Mouse (Mus musculus) liver, embryonic 15.5 days (tissue): ENCODE data around the gene Hist1h1d. TPM values are rescaled to one million over a fixed set of nuclear protein-coding genes. Genes with fewer than 3 reads are reported as not detected.
"Not testable (repeated sequence)": the region's sequence is repeated elsewhere in the genome, so short reads cannot be mapped to it uniquely, and the experiment has no call there.

ENCODE experiments used
- ATAC-seq: fragments of 200-750 bp; cut with Nextera tagmentation; 2 replicates; pipeline ENCODE4 v1.8.0; 2017; ENCODE audit warnings: moderate number of reproducible peaks, mild to moderate bottlenecking, moderate library complexity; ENCODE audit not compliant: insufficient read depth
- H3K27ac ChIP-seq: fragments of 300-500 bp; sonication (generic); replicated peaks from 2 replicates; pipeline ENCODE4 v1.5.1; 2015; ENCODE audit warnings: mild to moderate bottlenecking, inconsistent platforms
- H3K27me3 ChIP-seq: fragments of 300-500 bp; sonication (generic); 2 replicates; pipeline ENCODE4 v1.6.1; 2015; ENCODE audit warnings: mild to moderate bottlenecking, inconsistent platforms
- H3K36me3 ChIP-seq: fragments of 300-500 bp; sonication (generic); replicated peaks from 2 replicates; pipeline ENCODE4 v1.6.1; 2015; ENCODE audit warnings: moderate library complexity, mild to moderate bottlenecking, inconsistent platforms
- H3K4me1 ChIP-seq: fragments of 300-500 bp; sonication (generic); replicated peaks from 2 replicates; pipeline ENCODE4 v1.6.1; 2015; ENCODE audit warnings: inconsistent platforms
- H3K4me2 ChIP-seq: fragments of 300-500 bp; sonication (generic); 2 replicates; pipeline ENCODE4 v1.6.1; 2015; ENCODE audit warnings: moderate library complexity, mild to moderate bottlenecking, inconsistent platforms
- H3K4me3 ChIP-seq: fragments of 300-500 bp; sonication (generic); replicated peaks from 2 replicates; pipeline ENCODE4 v1.5.1; 2015; ENCODE audit warnings: mild to moderate bottlenecking, inconsistent platforms
- H3K9ac ChIP-seq: fragments of 300-500 bp; sonication (generic); 2 replicates; pipeline ENCODE4 v1.6.1; 2015; ENCODE audit warnings: moderate library complexity, mild to moderate bottlenecking, inconsistent platforms
- H3K9me3 ChIP-seq: fragments of 300-500 bp; sonication (generic); replicated peaks from 2 replicates; pipeline ENCODE4 v1.6.1; 2016; ENCODE audit warnings: inconsistent platforms
- WGBS: fragments of 180-500 bp; shearing (Covaris S2); methylation state at CpG from one replicate; pipeline ENCODE4 v1.1.7; 2015; ENCODE audit warnings: mixed read lengths; ENCODE audit not compliant: insufficient replicate concordance; 5-methylcytosine and 5-hydroxymethylcytosine counted together
- polyA plus RNA-seq: library from polyadenylated mRNA; unstranded; fragments of >200 nt; fragmentation: Nextera tagmentation; extraction: Ambion mirVana; gene quantifications from 2 replicates; pipeline ENCODE4 v1.2.1, GENCODE M21; 2015

Hist1h1d gene
- polyA plus RNA-seq, 1 experiment from 2014 or later, result 1.1 TPM

- WGBS, result 30% methylated on average over 8 of the region's 8 CpGs
- ATAC-seq, result no peak
- peak overlapping the region; percentile 95 for H3K27ac ChIP-seq
- H3K4me3 ChIP-seq, result peak overlapping the region; percentile 56
- no peaks in the 10 kb centered on the region for H3K36me3 ChIP-seq
- peak overlapping the region; percentile 62 for H3K9ac ChIP-seq
- H3K4me2 ChIP-seq, result peak overlapping the region; percentile 64
- H3K27me3 ChIP-seq, result no peaks in the 10 kb centered on the region
- peaks cover 56% of the 10 kb centered on the region for H3K4me1 ChIP-seq
- no peaks in the 10 kb centered on the region for H3K9me3 ChIP-seq
Measured at GRCm38 (mm10) chr13:23551931-23552914, 839 bp upstream of the Hist1h1d start.

GRCm38 (mm10) chr13:23554393-23554792 is 1.3 kb downstream of the Hist1h1d start:
- H3K4me3 ChIP-seq, result peak overlapping the region; percentile 61

GRCm38 (mm10) chr13:23554925-23555838 is 2.1 kb downstream of the Hist1h1d start:
- Histone ChIP-seq H3K4me2 (peak overlapping the region; percentile 71), H3K27ac (peak overlapping the region; percentile 97), H3K9ac (peak overlapping the region; percentile 72), H3K4me1 (peaks cover 44% of the 10 kb centered on the region), H3K9me3 (no peaks in the 10 kb centered on the region), H3K27me3 (no peaks in the 10 kb centered on the region), H3K36me3 (no peaks in the 10 kb centered on the region), H3K4me3 (peak overlapping the region; percentile 61)
- under 1% methylated on average over 54 of the region's 54 CpGs for WGBS
- ATAC-seq, result peak; percentile 72

More at GRCm38 (mm10) chr13:23554393-23554792, 1.3 kb downstream of the Hist1h1d start:
- Histone ChIP-seq H3K9ac (peak overlapping the region; percentile 72), H3K36me3 (no peaks in the 10 kb centered on the region), H3K4me1 (peaks cover 49% of the 10 kb centered on the region), H3K9me3 (no peaks in the 10 kb centered on the region), H3K27me3 (no peaks in the 10 kb centered on the region), H3K4me2 (peak overlapping the region; percentile 71), H3K27ac (peak overlapping the region; percentile 97)
- WGBS, result 12% methylated on average over 9 of the region's 9 CpGs
- no peak for ATAC-seq

GRCm38 (mm10) chr13:23555839-23556416 is 2.9 kb downstream of the Hist1h1d start:
- Histone ChIP-seq H3K36me3 (no peaks in the 10 kb centered on the region), H3K4me1 (peaks cover 46% of the 10 kb centered on the region), H3K9ac (peak overlapping the region; percentile 72), H3K27me3 (no peaks in the 10 kb centered on the region), H3K27ac (peak overlapping the region; percentile 97), H3K4me3 (peak overlapping the region; percentile 61), H3K9me3 (no peaks in the 10 kb centered on the region), H3K4me2 (peak overlapping the region; percentile 71)
- under 1% methylated on average over 18 of the region's 18 CpGs for WGBS
- ATAC-seq, result peak; percentile 41

GRCm38 (mm10) chr13:23556906-23557305 is 3.8 kb downstream of the Hist1h1d start:
- no peaks in the 10 kb centered on the region for H3K27me3 ChIP-seq
- peak overlapping the region; percentile 97 for H3K27ac ChIP-seq
- peak overlapping the region; percentile 71 for H3K4me2 ChIP-seq
- peak overlapping the region; percentile 61 for H3K4me3 ChIP-seq
- no peaks in the 10 kb centered on the region for H3K9me3 ChIP-seq
- H3K9ac ChIP-seq, result peak overlapping the region; percentile 53; the same call in 1 of the 2 replicates
- peaks cover 41% of the 10 kb centered on the region for H3K4me1 ChIP-seq
- ATAC-seq, result no peak
- WGBS, result 57% methylated on average over 3 of the region's 3 CpGs
- no peaks in the 10 kb centered on the region for H3K36me3 ChIP-seq

GRCm38 (mm10) chr13:23560699-23561098 is 7.6 kb downstream of the Hist1h1d start:
- H3K27me3 ChIP-seq, H3K9me3 ChIP-seq, ATAC-seq, H3K36me3 ChIP-seq: not testable (repeated sequence)
- Histone ChIP-seq H3K27ac (peak overlapping the region; percentile 80), H3K4me3 (peak overlapping the region; percentile 43), H3K9ac (peak overlapping the region; percentile 56), H3K4me1 (peaks cover 45% of the 10 kb centered on the region), H3K4me2 (peak overlapping the region; percentile 61)
- 23% methylated on average over 2 of the region's 2 CpGs for WGBS

GRCm38 (mm10) chr13:23561531-23561882 is 8.4 kb downstream of the Hist1h1d start:
- ATAC-seq, H3K9me3 ChIP-seq, H3K36me3 ChIP-seq, H3K27me3 ChIP-seq: not testable (repeated sequence)
- Histone ChIP-seq H3K4me3 (peak overlapping the region; percentile 54), H3K4me1 (peaks cover 44% of the 10 kb centered on the region), H3K9ac (peak overlapping the region; percentile 58; the same call in 1 of the 2 replicates), H3K27ac (peak overlapping the region; percentile 98), H3K4me2 (peak overlapping the region; percentile 82)
- 0% methylated on average over 2 of the region's 5 CpGs for WGBS

GRCm38 (mm10) chr13:23561883-23562659 is 9.0 kb downstream of the Hist1h1d start, which contains the start of gene Hist1h3e:
TSS of gene Hist1h3e (minus strand) at chr13:23562369.
- Histone ChIP-seq H3K4me3 (peak within 1 kb of the TSS; percentile 54), H3K4me2 (peak within 1 kb of the TSS; percentile 82), H3K9ac (peak within 1 kb of the TSS; percentile 61), H3K27ac (peak within 1 kb of the TSS; percentile 98), H3K4me1 (peaks cover 40% of the 10 kb centered on the region)
- H3K9me3 ChIP-seq, H3K27me3 ChIP-seq, H3K36me3 ChIP-seq: not testable (repeated sequence)
- ATAC-seq, result peak; percentile 93
- WGBS, result under 1% methylated on average over 52 of the region's 67 CpGs

- peak overlapping the region; percentile 61 for H3K9ac ChIP-seq
- no peaks in the 10 kb centered on the region for H3K9me3 ChIP-seq
- no peaks in the 10 kb centered on the region for H3K27me3 ChIP-seq
- peak overlapping the region; percentile 82 for H3K4me2 ChIP-seq
- peak overlapping the region; percentile 98 for H3K27ac ChIP-seq
- H3K4me3 ChIP-seq, result peak overlapping the region; percentile 54
- no peaks in the 10 kb centered on the region for H3K36me3 ChIP-seq
- H3K4me1 ChIP-seq, result peaks cover 43% of the 10 kb centered on the region
- ATAC-seq, result no peak; the same call in 1 of the 2 replicates
- WGBS, result 1% methylated on average over 18 of the region's 18 CpGs
Measured at GRCm38 (mm10) chr13:23562699-23563462, 9.8 kb downstream of the Hist1h1d start.
